In genomic region chrX:110815549-110815930, GRCm38 (mm10) we compare ENCODE assay signal across 9 mouse cellular contexts. TPM values are rescaled to one million over a fixed set of nuclear protein-coding genes. Genes with fewer than 3 reads are reported as not detected.
DNase-seq lines count a peak whose midpoint lies in the region; ATAC-seq and TF ChIP-seq lines count a peak whose summit lies in the region.
"Had no signal": no experiment of that assay in that cellular context is flagged by ENCODE, and none has a peak within 500 bp of the region (broad histone marks: within the 10 kb centered on the region; RNA-seq: fewer than 3 reads in every experiment).

No protein-coding gene starts in this region.

- H3K4me1 ChIP-seq in embryonic facial prominence, embryonic 12.5 days: no peaks in the 10 kb centered on the region
- H3K4me1 ChIP-seq in hindbrain, embryonic 14.5 days (replicated peaks; ENCODE audit: control insufficient read depth, insufficient read depth, low read length): no peaks in the 10 kb centered on the region; the same call in 1 of the 2 replicates
- H3K4me1 ChIP-seq in midbrain, embryonic 15.5 days: no peaks in the 10 kb centered on the region

- no peak for DNase-seq in layer of hippocampus, adult 2 months (ENCODE audit: low spot score in 2 of 2)
- DNase-seq in layer of hippocampus, postnatal 10 days (ENCODE audit: low spot score in 2 of 2): no peak
- no peak for DNase-seq in hindbrain, embryonic 14.5 days (ENCODE audit: low spot score)
- no peak for DNase-seq in adrenal gland, adult (ENCODE audit: inconsistent age in 2 of 2, low spot score in 1 of 2)
- DNase-seq in layer of hippocampus, adult 9-11 months: no peak
- DNase-seq in right cerebral cortex, adult 2 months (ENCODE audit: low spot score in 2 of 2): no peak

- peak overlapping the region; percentile 67 for H3K4me2 ChIP-seq in embryonic facial prominence, embryonic 12.5 days (replicated peaks)
- H3K4me2 ChIP-seq in hindbrain, embryonic 14.5 days (replicated peaks): peak overlapping the region; percentile 54
- H3K4me2 ChIP-seq in midbrain, embryonic 15.5 days: peak overlapping the region; percentile 49

- TF ChIP-seq CTCF in layer of hippocampus, adult 2 months (conservative IDR thresholded peaks at IDR 0.05): no peak

- no peaks in the 10 kb centered on the region for H3K9me3 ChIP-seq in embryonic facial prominence, embryonic 12.5 days
- no peaks in the 10 kb centered on the region for H3K9me3 ChIP-seq in hindbrain, embryonic 14.5 days (ENCODE audit: control insufficient read depth, low read length)
- no peaks in the 10 kb centered on the region for H3K9me3 ChIP-seq in midbrain, embryonic 15.5 days

- no peaks in the 10 kb centered on the region for H3K36me3 ChIP-seq in embryonic facial prominence, embryonic 12.5 days
- H3K36me3 ChIP-seq in hindbrain, embryonic 14.5 days (replicated peaks; ENCODE audit: control insufficient read depth, insufficient read depth): no peaks in the 10 kb centered on the region
- H3K36me3 ChIP-seq in midbrain, embryonic 15.5 days (replicated peaks): no peaks in the 10 kb centered on the region

- WGBS in embryonic facial prominence, embryonic 12.5 days: 37% methylated on average over 18 of the region's 18 CpGs
- 12% methylated on average over 18 of the region's 18 CpGs for WGBS in hindbrain, embryonic 14.5 days
- 52% methylated on average over 18 of the region's 18 CpGs for WGBS in midbrain, embryonic 15.5 days

- peak overlapping the region; percentile 62 for H3K4me3 ChIP-seq in layer of hippocampus, adult 2 months
- peak overlapping the region; percentile 43 for H3K4me3 ChIP-seq in embryonic facial prominence, embryonic 12.5 days
- H3K4me3 ChIP-seq in hindbrain, embryonic 14.5 days (replicated peaks; ENCODE audit: low read length): peak overlapping the region; percentile 62
- peak overlapping the region; percentile 63 for H3K4me3 ChIP-seq in midbrain, embryonic 15.5 days
- H3K4me3 ChIP-seq: erythroblast, embryonic 14.5 days had no signal

- peaks cover 15% of the 10 kb centered on the region; the same call in 1 of the 2 replicates for H3K27me3 ChIP-seq in embryonic facial prominence, embryonic 12.5 days
- no peaks in the 10 kb centered on the region for H3K27me3 ChIP-seq in hindbrain, embryonic 14.5 days (ENCODE audit: control insufficient read depth, insufficient read depth, low read length)
- no peaks in the 10 kb centered on the region for H3K27me3 ChIP-seq in midbrain, embryonic 15.5 days (replicated peaks)

- no peak overlapping the region for H3K9ac ChIP-seq in embryonic facial prominence, embryonic 12.5 days
- peak overlapping the region; percentile 74 for H3K9ac ChIP-seq in hindbrain, embryonic 14.5 days
- H3K9ac ChIP-seq in midbrain, embryonic 15.5 days: peak overlapping the region; percentile 65

- no peak for ATAC-seq in embryonic facial prominence, embryonic 12.5 days (ENCODE audit: insufficient number of reproducible peaks, insufficient read depth, low FRiP score, low TSS enrichment)
- ATAC-seq in hindbrain, embryonic 14.5 days (ENCODE audit: low FRiP score): no peak
- ATAC-seq in midbrain, embryonic 15.5 days (replicated peaks): no peak

- H3K27ac ChIP-seq in layer of hippocampus, adult 2 months: 0 out of 2 replicates have a peak overlapping the region, but pooled peaks have one; percentile 69
- no peak overlapping the region for H3K27ac ChIP-seq in embryonic facial prominence, embryonic 12.5 days
- H3K27ac ChIP-seq in hindbrain, embryonic 14.5 days: peak overlapping the region; percentile 88
- peak overlapping the region; percentile 91 for H3K27ac ChIP-seq in midbrain, embryonic 15.5 days

RNA-seq across cellular contexts. Expression of gene Pou3f4, which starts 1.5 kb away (rescaled TPM):
- 1 to 10 TPM; 5.1 to 5.4 TPM for total RNA-seq in layer of hippocampus, adult 2 months (2021)
- 1 to 10 TPM; 3.8 to 4.5 TPM for total RNA-seq in layer of hippocampus, postnatal 10 days (2021)
- polyA plus RNA-seq in embryonic facial prominence, embryonic 12.5 days (2016; fragmentation: Nextera tagmentation; extraction: Ambion mirVana): 2.2 and 3.1 TPM in 2 replicates
- polyA plus RNA-seq in hindbrain, embryonic 14.5 days (2014; fragmentation: Nextera tagmentation; extraction: Ambion mirVana): 7.5 and 7.6 TPM in 2 replicates
- polyA plus RNA-seq in midbrain, embryonic 15.5 days (2015; fragmentation: Nextera tagmentation; extraction: Ambion mirVana): 26.2 and 26.3 TPM in 2 replicates
- polyA plus RNA-seq: erythroblast, embryonic 14.5 days had no signal
